Mouse (Mus musculus) retina, postnatal 1 day (tissue): ENCODE measurements around the gene Ramac.

Experiments
- DNase-seq: peaks from one replicate; pipeline ENCODE4 v3.0.0-alpha.2; 2012

Ramac gene

DNA sequence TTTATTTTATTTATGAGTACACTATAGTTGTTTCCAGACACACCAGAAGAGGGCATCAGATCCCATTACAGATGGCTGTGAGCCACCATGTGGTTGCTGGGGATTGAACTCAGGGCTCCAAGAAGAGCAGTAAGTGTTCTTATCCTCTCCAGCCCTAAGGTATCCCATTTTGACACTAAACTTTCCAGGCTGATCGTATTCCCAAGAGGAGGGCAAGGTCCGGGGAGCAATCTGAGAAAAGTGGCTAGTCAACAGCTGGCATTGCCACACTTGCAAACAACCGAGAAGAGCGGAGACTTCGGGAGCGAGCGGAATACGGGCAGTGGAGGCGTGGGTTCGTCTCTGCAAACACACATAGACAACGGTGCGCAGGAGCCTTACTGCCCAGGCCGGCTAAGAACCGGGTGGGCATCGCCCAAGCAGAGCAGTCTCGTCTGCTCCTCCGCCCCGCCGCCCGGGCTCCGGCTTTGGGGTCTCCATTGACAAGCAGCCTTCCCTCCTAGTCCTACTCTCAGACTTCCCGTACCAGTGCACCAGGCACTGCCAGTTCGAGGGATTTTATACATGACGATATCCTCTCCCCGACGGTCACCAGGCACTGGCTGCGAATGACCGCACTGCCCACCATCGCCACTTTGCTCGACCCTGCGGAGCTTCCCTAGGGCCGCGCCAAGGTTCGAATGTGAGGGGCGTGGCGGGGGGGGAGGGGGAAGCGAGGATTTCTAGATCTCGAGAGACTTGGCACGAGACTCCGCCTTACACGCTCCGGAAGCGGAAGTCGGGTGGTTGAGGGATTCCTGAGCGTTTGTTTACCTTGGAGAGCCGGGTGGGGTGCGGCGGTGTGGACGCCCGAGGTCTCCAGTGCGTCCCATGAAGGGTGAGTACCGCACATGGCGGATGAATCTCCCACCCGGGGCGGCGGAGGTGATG is at the start of gene Ramac:
Ramac (plus strand) TSS at position 746 of the 930 bp plus-strand sequence.
- peak; percentile 97 for DNase-seq

DNA sequence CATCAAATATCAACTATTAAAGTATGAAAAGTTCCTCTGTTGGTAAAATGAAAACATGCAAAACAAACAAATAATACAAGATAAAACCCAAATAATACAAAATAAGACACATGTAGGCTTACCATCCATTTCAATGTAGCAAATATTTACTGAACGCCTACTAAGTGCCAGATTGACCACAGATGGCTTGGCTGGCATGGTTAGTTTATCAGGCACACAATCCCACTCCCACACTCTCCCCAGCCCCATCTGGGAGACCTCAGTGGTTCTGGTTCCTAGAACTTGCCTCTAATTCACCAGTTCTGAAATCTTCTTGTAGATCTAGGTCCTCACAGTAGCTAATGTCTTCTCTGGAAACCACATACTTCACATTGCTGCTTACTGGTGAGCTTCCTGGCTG is 44.1 kb upstream of the Ramac start:
- DNase-seq: no peak

DNA sequence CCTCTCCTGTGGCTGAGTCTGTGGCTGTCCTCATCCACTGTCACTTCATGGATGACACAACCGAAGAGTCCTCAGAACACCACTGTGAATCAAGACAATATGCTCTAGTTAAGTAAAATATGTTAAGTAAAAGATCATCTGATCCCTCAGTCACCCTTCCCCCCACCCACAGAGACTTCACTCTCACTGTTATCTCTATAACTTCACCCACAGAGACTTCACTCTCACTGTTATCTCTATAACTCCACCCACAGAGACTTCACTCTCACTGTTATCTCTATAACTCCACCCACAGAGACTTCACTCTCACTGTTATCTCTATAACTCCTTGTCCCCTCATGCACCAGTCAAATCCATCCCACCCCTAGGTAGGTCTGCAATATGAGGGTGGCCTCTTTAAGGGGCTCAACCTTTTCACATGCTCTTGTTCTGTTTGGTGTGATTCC is 43.5 kb upstream of the Ramac start:
- no peak for DNase-seq

DNA sequence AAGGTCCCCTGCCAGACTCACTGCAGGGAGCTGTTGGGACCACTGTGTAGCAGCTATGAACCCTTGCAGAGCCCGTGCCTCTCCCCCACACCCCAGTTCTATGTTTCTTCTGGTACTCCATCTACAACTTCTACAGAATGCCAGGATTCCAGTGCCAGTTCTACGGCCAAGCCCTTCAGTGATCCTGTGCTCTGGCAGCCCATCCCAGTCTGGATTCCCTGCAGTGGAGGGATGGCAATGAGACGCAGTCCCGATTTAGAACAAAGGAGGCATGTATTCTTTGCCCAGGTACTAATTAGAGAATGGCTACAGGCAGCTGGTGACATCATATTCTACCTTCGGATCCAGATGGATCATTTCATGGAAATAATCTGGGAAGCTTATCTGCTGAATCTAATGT is 41.5 kb upstream of the Ramac start:
- DNase-seq: no peak

DNA sequence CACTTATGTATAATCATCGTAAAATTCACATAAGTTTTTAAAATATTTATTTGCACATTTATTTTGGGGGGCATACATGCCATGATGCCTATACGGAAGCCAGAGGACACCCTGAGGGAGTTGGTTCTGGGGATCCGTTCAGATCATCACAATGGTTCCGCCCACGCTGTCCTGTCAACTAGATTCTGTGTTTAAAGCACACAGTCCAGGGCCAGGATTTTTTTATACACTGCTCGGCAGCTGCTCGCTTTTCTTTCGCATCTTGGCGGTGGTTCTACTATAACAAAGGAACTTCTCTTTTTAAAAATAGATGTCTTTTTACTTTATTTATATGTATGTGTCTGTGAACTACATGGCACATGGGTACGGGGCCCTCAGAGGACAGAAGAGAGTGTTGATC is 38.9 kb upstream of the Ramac start:
- DNase-seq: no peak

DNA sequence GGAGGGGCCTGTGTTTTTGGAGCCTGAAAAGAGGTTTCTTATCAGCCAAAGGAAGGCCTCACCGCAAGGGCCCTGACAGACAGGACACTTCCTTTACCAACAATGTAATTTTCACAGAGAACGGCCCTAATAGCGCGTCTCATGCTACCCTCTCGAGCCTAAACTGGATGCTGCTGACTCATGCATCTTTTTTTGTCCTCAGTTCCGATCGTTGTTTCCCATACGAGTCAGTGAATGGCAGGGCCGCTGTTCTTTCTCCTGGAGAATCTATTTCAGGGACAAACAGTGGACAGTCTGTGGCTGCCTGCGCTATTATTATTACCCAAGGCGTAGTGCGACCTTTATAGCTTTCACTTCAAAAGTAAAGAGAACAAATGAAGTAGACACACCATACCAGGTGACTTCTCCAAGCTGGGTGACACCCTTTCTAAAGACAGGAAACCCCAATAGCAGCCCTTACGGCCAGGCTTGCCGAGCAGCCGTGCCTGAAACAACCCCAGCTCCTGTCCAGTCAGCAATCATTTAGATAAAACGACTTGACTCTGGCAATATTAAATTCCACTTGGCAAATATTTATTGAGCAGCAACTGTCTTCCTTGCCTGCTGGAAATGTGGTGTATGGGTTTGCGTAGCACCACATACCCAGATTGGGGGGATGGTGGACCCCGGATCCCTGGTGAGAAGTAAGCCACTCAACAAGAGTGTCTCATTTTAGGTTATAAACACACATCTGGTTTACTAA is 36.6 kb upstream of the Ramac start:
- no peak for DNase-seq

DNA sequence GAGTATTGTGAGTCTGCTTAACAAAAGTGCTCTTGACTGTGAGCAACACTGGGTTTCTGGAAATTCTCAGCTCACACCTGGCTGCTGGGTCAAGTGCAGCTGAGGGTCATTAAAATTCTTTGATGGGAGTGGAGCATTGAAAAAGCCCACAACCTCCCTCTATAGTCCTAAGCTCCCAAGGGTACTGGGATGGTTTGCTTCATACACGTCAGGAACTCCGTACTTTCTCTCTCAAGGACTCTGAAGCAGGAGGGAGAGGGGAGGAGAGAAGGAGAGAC is 36.1 kb upstream of the Ramac start:
- no peak for DNase-seq

DNA sequence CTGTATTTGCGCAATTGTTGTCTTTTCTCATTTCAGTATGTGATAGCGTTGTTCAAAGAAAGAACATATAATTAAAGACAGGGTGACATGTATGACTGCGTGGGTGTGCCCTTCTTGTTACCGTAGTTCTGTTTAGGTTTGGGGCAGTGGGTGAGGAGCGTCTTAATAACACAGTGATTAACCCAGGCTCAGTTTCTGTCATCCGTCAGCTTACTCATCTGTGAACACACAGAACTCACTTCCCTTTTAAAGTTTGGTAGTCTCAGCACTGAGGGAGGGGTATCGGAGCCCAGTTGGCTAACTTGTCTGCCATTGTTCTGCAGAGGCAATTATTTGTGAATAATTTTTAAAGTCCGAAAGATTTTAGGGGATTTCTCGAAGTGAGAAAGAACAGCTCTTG is 35.0 kb upstream of the Ramac start:
- DNase-seq: no peak

DNA sequence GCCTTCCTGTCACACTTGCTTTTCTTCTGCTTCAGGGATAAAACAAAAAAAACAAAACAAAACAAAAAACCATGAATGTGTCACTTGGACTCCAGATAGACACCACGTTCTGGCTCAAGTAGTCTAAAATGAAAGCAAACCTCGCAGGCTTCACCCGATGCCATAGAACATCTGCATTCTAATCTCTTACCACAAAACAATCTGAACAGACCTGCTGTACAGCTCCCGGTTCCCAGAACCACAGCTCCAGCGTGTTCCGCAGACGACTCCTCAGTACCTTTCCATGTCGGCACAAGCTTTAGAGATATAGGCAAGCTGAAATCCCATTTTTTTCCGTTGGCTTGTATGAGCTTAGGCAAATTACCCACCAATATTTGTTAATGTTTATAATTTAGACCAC is 32.9 kb upstream of the Ramac start:
- no peak for DNase-seq

DNA sequence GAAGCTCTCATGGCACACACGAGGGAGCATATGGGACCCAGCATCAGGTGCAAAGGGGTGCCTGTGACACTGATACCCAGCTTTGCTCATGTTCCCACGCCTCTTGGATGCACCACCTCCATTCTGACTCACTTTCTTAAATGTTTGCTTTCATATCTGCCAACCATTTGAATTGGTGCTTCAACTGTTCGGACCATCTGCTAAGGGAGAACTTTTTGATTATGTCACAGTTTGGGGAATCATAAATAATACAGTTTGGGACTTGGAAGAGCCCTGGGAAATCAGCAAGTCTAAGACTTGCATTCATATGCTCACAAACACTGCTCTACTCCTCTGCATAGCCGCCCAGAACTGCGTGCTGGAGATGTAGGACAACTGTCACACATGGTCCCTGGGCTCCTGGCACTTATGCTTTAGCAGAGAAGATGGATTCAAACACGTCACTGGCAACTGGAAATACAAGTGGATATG is 31.5 kb upstream of the Ramac start:
- no peak for DNase-seq

DNA sequence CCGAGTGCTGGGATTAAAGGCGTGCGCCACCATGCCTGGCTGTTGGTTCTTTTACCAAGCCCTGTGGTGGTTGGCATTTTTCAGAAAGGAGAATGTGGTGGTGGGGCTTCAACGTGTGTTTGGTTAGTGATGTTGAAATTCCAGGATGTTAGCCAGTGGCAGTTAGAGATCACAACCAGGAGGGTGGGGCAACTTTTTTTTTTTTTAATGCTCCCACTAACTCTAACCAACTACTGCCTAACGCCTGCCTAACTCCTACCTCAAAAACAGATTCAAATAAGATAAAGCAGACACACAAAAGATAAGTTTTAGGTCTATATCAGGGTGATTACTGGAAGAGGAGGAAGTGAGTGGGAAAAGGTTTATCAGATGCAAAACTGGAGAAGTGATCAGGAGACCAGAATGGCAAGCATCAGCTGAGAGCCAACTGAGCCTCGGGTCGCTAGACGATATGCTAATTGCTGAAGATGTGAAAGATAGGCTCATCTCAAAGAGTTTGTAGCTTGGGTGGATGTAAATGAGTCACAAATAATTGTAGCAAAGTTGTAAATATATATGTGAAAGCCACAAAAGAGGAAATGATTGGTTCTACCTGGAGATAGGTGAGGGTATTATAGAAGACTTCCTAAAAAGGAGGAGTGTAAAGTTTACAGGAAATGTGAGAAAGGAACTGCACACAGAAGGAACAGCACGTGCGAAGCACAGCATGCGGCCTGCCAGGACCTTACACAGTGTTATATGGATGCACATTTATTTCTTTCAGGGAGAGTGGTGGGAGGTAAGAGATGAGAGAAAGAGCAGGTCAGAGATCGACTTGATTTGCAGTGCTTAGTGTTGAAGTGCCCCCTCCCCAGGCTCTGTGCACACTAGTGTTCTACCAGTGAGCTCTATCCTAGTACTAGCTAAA is 30.3 kb upstream of the Ramac start:
- DNase-seq: no peak

DNA sequence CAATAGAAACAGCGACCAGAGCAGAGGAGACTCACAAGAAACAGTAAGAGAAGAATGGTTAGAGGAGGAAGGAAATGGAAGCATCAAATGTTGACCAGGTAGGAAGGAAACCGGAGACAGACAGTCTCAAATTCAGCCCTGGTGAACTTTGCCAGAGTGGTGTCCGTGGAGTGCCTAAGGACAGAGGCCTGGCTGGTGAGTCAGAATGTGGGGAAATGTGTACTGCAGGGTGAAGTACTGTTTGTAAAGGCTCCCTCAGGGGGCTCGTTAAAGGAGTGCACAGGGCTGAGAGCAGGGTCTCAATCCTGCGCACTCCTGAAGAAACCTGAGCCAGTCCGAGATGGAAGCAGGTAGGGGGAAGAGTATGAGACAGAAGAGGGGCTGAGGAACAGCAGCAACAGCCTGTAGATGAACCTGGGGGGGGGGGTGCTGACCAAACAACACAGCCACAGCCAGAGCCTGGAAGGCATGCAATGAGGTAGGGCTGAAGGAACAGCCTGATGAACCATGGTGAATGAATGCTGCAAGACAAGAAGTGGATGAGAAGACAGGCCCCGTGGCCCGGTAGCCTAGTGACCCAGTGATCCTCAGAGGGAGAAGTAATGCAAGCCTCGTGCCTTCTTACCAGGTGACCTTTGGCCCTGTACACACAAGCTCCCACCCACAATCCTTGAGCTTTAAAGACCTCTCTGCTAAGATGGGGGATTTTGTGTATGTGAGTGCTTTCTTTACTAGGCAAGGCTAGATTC is 27.3 kb upstream of the Ramac start:
- DNase-seq: no peak

DNA sequence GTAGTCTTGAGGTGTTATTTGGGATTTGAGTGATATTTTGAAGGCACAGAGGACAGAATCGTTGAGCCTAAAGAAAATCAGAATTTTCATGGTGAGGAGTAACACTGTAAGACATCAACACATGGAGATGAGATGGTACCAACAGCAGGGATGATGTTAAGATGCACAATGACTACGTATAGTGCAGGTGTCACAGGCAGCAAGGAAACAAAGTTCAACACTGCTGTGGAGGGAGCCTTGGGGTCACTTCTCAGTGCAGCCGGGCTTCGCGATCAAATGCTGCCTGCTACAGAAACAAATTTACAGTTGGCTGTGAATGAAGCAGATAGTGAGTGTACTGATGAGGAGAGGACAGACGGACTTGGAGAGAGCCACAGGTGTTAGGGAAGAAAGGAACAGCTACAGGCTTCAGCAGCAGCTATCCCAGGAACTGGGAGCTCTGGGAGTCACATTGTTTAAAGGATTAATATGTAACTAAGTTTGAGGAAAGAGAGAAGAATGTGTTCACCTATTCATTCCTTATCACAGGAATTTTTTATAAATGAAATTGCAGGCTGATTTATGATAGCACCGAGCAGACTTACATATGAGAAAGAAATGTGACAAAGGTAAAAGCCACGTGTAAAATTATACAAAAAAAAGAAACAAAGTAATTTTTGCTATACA is 23.9 kb upstream of the Ramac start:
- DNase-seq: no peak

DNA sequence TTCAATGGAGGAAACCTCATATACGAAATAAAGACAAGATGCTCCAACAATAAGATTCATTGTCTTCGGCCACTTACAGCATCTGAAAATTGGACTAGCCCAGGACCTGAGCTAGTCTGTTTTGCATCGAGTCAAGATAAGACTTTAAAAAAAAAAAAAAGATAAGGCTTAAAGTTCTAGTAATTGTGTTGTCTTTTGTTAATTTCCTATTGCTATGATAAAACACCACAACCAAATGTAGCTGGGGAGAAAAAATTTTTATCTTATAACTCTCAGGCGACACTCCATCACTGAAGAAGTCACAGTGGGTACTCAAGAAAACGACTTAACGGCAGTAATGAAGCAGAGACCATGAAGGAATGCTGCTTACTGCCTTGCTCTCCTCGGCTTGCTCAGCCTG is 22.7 kb upstream of the Ramac start:
- no peak for DNase-seq

DNA sequence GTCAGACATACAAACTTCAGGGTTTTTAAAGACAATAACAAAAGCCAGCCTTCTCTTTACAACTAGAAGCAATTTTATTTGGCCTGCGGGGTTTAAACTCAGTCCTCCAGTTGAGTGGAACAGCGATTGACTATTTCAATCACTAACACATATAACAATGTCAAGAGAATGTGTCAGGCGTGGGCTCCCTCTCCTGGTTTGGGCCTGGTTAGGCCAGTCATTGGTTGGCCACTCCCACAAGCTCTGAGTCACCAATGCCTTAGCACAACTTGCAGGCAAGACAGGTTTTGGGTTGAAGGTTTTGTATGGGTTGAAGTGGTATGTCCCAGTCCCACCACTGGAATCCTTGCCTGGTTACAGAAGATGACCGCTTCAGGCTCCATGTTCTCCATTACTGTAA is 18.6 kb upstream of the Ramac start:
- DNase-seq: peak; percentile 38

DNA sequence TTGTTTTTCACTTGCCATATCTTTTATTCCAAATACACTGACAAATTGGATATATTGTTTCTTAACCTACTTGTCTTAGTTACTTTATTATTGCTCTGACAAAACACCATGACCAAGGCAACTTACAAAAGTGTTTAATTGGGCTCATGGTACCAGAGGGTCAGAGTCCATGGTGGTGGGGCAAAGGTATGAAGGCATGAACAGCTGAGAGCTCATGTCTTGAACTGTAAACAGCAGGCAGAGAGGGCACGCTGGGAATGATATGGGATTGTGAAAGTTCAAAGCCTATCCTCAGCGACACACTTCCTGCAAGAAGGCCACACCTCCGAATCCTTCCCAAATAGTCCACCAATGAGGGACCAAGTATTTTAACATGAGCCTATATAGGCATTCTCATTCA is 14.8 kb upstream of the Ramac start:
- no peak for DNase-seq

DNA sequence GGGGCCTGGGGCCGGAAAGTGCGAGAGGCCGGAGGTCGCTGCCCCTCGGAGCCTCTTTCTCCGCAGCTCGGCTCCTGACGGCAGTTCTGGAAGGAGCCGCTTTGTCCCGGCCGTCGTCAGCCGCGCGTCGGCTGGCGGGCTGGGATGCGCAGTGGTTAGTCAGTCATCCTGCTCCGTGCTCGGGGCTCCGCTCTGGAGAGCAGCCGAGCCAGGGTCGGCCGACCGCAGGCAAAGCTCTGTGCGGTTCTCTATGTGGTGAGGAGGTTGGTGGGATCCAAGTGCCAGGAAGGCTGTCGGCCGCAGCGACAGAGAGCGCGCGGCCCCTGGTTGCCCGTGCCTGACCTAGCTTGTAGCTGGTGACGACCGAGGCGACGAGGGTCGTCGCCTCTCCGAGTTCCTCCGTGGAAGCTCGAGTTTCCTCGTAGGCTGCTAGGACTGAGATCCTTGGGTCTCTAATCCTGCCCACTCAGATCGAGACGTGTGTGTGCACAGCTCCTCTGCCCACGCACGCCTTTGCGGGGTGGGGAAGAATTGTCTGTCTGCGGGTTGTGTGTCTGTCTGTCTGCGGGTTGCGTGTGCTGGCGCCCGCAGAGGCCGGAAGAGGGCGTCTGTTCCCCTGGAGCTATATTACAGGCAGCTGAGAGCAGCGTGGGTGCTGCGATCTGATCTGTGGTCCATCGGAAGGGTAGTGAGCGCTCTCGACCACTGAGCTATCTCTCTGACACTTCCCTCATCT is 553 bp downstream of the Ramac start:
- DNase-seq: peak; percentile 50

DNA sequence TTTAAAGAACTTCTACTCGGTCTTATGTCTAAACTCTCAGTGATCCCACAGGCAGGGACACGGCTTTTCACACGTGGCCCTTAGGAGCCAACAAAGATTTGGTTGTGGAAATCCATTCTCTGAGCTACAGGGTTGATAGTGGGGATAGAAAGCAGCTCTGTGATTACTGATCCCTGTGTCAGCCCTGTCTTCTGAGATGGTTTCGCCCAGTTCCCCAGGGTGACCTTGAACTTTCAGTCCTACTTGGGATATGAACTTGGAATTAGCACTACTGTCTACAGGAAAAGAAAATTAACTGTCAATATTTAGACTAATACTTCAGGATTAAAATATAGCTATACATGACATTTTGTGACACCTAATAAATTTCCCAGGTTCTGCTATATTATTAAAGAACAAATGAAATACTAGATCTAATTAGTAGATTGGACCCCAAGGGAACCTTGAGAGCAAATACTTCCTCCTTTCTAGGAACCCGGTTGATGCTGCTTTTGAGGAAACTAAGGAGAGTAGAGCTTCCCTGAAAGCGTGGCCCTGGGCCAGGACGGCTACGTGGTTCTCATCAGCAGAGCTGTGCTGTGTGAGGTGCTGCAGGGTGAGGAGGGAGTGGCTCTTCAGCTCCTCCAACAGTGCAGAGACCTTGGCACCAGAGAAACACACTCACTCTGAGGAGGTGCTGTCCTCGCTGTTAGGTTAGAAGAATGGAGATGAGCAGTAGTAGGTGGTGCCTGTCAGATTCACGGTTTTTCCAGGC is 10.2 kb downstream of the Ramac start:
- DNase-seq: no peak

DNA sequence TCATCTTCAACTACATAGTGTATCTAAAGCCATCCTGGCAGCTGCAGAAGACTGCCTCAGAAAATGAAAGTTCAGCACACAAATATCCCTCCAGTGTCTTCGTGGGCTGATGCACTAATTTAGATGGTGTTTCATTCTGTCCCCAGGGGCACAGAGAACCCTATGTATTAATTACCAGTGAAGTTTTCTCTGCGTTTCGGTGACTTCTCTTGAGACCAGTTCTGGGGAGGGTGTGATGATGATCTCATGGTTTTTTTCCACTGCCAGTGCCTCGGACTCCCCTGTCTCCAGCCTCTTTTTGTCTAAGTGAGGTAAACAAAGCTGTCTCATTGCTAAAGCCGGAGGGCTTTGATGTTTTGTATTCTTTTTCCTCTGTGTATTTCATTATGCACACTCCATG is 12.6 kb downstream of the Ramac start:
- DNase-seq: no peak

DNA sequence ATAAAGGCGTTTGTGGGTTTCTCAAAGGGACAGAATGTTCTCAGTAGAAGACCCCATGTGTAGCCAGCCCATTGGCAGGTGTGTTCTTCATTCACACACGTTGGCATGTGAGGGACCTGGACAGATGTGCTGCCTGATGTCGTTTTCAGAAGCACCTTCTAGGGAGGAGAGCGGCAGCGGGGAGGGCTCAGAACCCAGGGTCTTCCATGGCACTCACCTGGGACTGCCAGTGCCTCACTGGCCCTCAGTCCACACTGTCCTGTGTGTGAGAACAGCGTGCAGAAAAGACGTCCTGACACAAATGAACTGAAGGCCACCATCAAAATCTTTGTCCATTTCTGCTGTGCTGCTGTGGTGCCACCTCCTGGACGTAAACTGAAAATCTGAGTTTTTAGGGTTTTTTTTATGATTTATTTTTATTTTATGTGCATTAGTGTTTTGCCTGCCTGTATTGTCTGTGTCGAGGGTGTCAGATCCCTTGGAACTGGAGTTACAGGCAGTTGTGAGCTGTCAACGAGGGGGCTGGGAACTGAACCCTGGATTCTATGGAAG is 15.0 kb downstream of the Ramac start:
- peak; percentile 14 for DNase-seq
